Mouse (Mus musculus): ENCODE measurements around the gene Olfr1391. TPM values are rescaled to one million over a fixed set of nuclear protein-coding genes. Genes with fewer than 3 reads are reported as not detected.
"Not testable (repeated sequence)": the region's sequence is repeated elsewhere in the genome, so short reads cannot be mapped to it uniquely, and the experiment has no call there.

Olfr1391 gene
- polyA plus RNA-seq (2015; fragmentation: Nextera tagmentation; extraction: Ambion mirVana), result not detected in 2 replicates

GRCm38 (mm10) chr11:49322442-49322841 lies at the start of gene Olfr1391:
Olfr1391 (plus strand) TSS chr11:49322742.
- 79% methylated on average over 2 of the region's 2 CpGs for WGBS
- Histone ChIP-seq H3K27me3 (ENCODE audit: control insufficient read depth, insufficient read depth, low read depth, low read length) (no peaks in the 10 kb centered on the region), H3K27ac (ENCODE audit: low read length) (no peak within 1 kb of the TSS), H3K36me3 (ENCODE audit: control insufficient read depth, insufficient read depth, low read length) (no peaks in the 10 kb centered on the region), H3K9me3 (replicated peaks; ENCODE audit: control insufficient read depth, low read length, poor library complexity, severe bottlenecking) (no peaks in the 10 kb centered on the region), H3K4me2 (ENCODE audit: low read length) (no peak within 1 kb of the TSS), H3K9ac (ENCODE audit: low read depth, low read length) (no peak within 1 kb of the TSS), H3K4me1 (ENCODE audit: control insufficient read depth, insufficient read depth, low read length) (no peaks in the 10 kb centered on the region), H3K4me3 (ENCODE audit: low read depth, low read length) (no peak within 1 kb of the TSS)
- no peak for ATAC-seq

- Histone ChIP-seq H3K4me1 (ENCODE audit: control insufficient read depth, insufficient read depth, low read length) (peaks cover 4% of the 10 kb centered on the region; the same call in 1 of the 2 replicates), H3K9ac (ENCODE audit: low read depth, low read length) (peak overlapping the region; percentile 15; the same call in 1 of the 2 replicates), H3K4me2 (ENCODE audit: low read length) (no peak overlapping the region), H3K4me3 (ENCODE audit: low read depth, low read length) (no peak overlapping the region), H3K27me3 (ENCODE audit: control insufficient read depth, insufficient read depth, low read depth, low read length) (no peaks in the 10 kb centered on the region), H3K36me3 (ENCODE audit: control insufficient read depth, insufficient read depth, low read length) (no peaks in the 10 kb centered on the region), H3K9me3 (replicated peaks; ENCODE audit: control insufficient read depth, low read length, poor library complexity, severe bottlenecking) (no peaks in the 10 kb centered on the region), H3K27ac (ENCODE audit: low read length) (no peak overlapping the region)
- peak; percentile 56; the same call in 1 of the 2 replicates for ATAC-seq
- 51% methylated on average over 11 of the region's 11 CpGs for WGBS
Observed at GRCm38 (mm10) chr11:49273834-49274519, 48.6 kb upstream of the Olfr1391 start.

- Histone ChIP-seq H3K4me1 (ENCODE audit: control insufficient read depth, insufficient read depth, low read length) (peaks cover 4% of the 10 kb centered on the region; the same call in 1 of the 2 replicates), H3K4me3 (ENCODE audit: low read depth, low read length) (no peak within 1 kb of the TSS), H3K27me3 (ENCODE audit: control insufficient read depth, insufficient read depth, low read depth, low read length) (no peaks in the 10 kb centered on the region), H3K9me3 (replicated peaks; ENCODE audit: control insufficient read depth, low read length, poor library complexity, severe bottlenecking) (no peaks in the 10 kb centered on the region), H3K4me2 (ENCODE audit: low read length) (no peak within 1 kb of the TSS), H3K27ac (ENCODE audit: low read length) (no peak within 1 kb of the TSS), H3K36me3 (ENCODE audit: control insufficient read depth, insufficient read depth, low read length) (no peaks in the 10 kb centered on the region), H3K9ac (ENCODE audit: low read depth, low read length) (no peak within 1 kb of the TSS)
- ATAC-seq, result no peak
- WGBS, result 86% methylated on average over 3 of the region's 3 CpGs
Observed at GRCm38 (mm10) chr11:49278222-49278621, 44.3 kb upstream of the Olfr1391 start, which contains the start of gene Olfr1393. Olfr1393 (plus strand) TSS chr11:49278304.

GRCm38 (mm10) chr11:49284982-49285381 lies 37.6 kb upstream of the Olfr1391 start, which contains the start of gene Olfr1392:
Olfr1392 (plus strand) TSS chr11:49285282.
- 72% methylated on average over 1 of the region's 1 CpGs for WGBS
- H3K4me1 ChIP-seq (ENCODE audit: control insufficient read depth, insufficient read depth, low read length); H3K9me3 ChIP-seq (replicated peaks; ENCODE audit: control insufficient read depth, low read length, poor library complexity, severe bottlenecking); H3K27ac ChIP-seq (ENCODE audit: low read length); H3K4me3 ChIP-seq (ENCODE audit: low read depth, low read length); ATAC-seq; H3K36me3 ChIP-seq (ENCODE audit: control insufficient read depth, insufficient read depth, low read length); H3K27me3 ChIP-seq (ENCODE audit: control insufficient read depth, insufficient read depth, low read depth, low read length); H3K9ac ChIP-seq (ENCODE audit: low read depth, low read length); H3K4me2 ChIP-seq (ENCODE audit: low read length): not testable (repeated sequence)

GRCm38 (mm10) chr11:49287251-49287650 lies 35.3 kb upstream of the Olfr1391 start:
- WGBS, result 87% methylated on average over 2 of the region's 2 CpGs
- H3K9me3 ChIP-seq (replicated peaks; ENCODE audit: control insufficient read depth, low read length, poor library complexity, severe bottlenecking), result no peaks in the 10 kb centered on the region
- no peaks in the 10 kb centered on the region for H3K4me1 ChIP-seq (ENCODE audit: control insufficient read depth, insufficient read depth, low read length)
- no peak overlapping the region for H3K4me2 ChIP-seq (ENCODE audit: low read length)
- no peaks in the 10 kb centered on the region for H3K27me3 ChIP-seq (ENCODE audit: control insufficient read depth, insufficient read depth, low read depth, low read length)
- H3K9ac ChIP-seq (ENCODE audit: low read depth, low read length), result no peak overlapping the region
- H3K36me3 ChIP-seq (ENCODE audit: control insufficient read depth, insufficient read depth, low read length), result no peaks in the 10 kb centered on the region
- no peak overlapping the region for H3K4me3 ChIP-seq (ENCODE audit: low read depth, low read length)
- no peak for ATAC-seq
- H3K27ac ChIP-seq (ENCODE audit: low read length), result no peak overlapping the region

GRCm38 (mm10) chr11:49292777-49293176 lies 29.8 kb upstream of the Olfr1391 start:
- Histone ChIP-seq H3K27ac (ENCODE audit: low read length) (no peak overlapping the region), H3K27me3 (ENCODE audit: control insufficient read depth, insufficient read depth, low read depth, low read length) (no peaks in the 10 kb centered on the region), H3K9ac (ENCODE audit: low read depth, low read length) (no peak overlapping the region), H3K36me3 (ENCODE audit: control insufficient read depth, insufficient read depth, low read length) (no peaks in the 10 kb centered on the region), H3K4me3 (ENCODE audit: low read depth, low read length) (no peak overlapping the region), H3K4me1 (ENCODE audit: control insufficient read depth, insufficient read depth, low read length) (no peaks in the 10 kb centered on the region), H3K9me3 (replicated peaks; ENCODE audit: control insufficient read depth, low read length, poor library complexity, severe bottlenecking) (no peaks in the 10 kb centered on the region), H3K4me2 (ENCODE audit: low read length) (no peak overlapping the region)
- ATAC-seq, result no peak
- 45% methylated on average over 3 of the region's 3 CpGs for WGBS

GRCm38 (mm10) chr11:49304441-49304840 lies 18.1 kb upstream of the Olfr1391 start, which contains the start of gene Olfr10:
Olfr10 (plus strand) TSS chr11:49304741.
- H3K27me3 ChIP-seq (ENCODE audit: control insufficient read depth, insufficient read depth, low read depth, low read length), result no peaks in the 10 kb centered on the region
- no peaks in the 10 kb centered on the region for H3K36me3 ChIP-seq (ENCODE audit: control insufficient read depth, insufficient read depth, low read length)
- no peaks in the 10 kb centered on the region for H3K4me1 ChIP-seq (ENCODE audit: control insufficient read depth, insufficient read depth, low read length)
- H3K4me3 ChIP-seq (ENCODE audit: low read depth, low read length), result no peak within 1 kb of the TSS
- H3K9ac ChIP-seq (ENCODE audit: low read depth, low read length), result no peak within 1 kb of the TSS
- ATAC-seq, result no peak
- H3K9me3 ChIP-seq (replicated peaks; ENCODE audit: control insufficient read depth, low read length, poor library complexity, severe bottlenecking), result no peaks in the 10 kb centered on the region
- H3K27ac ChIP-seq (ENCODE audit: low read length), result no peak within 1 kb of the TSS
- H3K4me2 ChIP-seq (ENCODE audit: low read length), result no peak within 1 kb of the TSS

- H3K27me3 ChIP-seq (ENCODE audit: control insufficient read depth, insufficient read depth, low read depth, low read length); H3K4me2 ChIP-seq (ENCODE audit: low read length); H3K4me3 ChIP-seq (ENCODE audit: low read depth, low read length); H3K4me1 ChIP-seq (ENCODE audit: control insufficient read depth, insufficient read depth, low read length); H3K27ac ChIP-seq (ENCODE audit: low read length); H3K9me3 ChIP-seq (replicated peaks; ENCODE audit: control insufficient read depth, low read length, poor library complexity, severe bottlenecking); ATAC-seq; H3K36me3 ChIP-seq (ENCODE audit: control insufficient read depth, insufficient read depth, low read length); H3K9ac ChIP-seq (ENCODE audit: low read depth, low read length): not testable (repeated sequence)
- WGBS, result 96% methylated on average over 5 of the region's 5 CpGs
Observed at GRCm38 (mm10) chr11:49308547-49308946, 14.0 kb upstream of the Olfr1391 start.

- no peak overlapping the region for H3K4me2 ChIP-seq (ENCODE audit: low read length)
- H3K4me1 ChIP-seq (ENCODE audit: control insufficient read depth, insufficient read depth, low read length), result no peaks in the 10 kb centered on the region
- WGBS, result 80% methylated on average over 3 of the region's 3 CpGs
Observed at GRCm38 (mm10) chr11:49326726-49327125, 4.2 kb downstream of the Olfr1391 start.

More at GRCm38 (mm10) chr11:49326726-49327125, 4.2 kb downstream of the Olfr1391 start:
- no peaks in the 10 kb centered on the region for H3K36me3 ChIP-seq (ENCODE audit: control insufficient read depth, insufficient read depth, low read length)
- no peak overlapping the region for H3K9ac ChIP-seq (ENCODE audit: low read depth, low read length)
- no peak for ATAC-seq
- H3K9me3 ChIP-seq (replicated peaks; ENCODE audit: control insufficient read depth, low read length, poor library complexity, severe bottlenecking), result no peaks in the 10 kb centered on the region
- no peak overlapping the region for H3K4me3 ChIP-seq (ENCODE audit: low read depth, low read length)
- H3K27ac ChIP-seq (ENCODE audit: low read length), result no peak overlapping the region
- H3K27me3 ChIP-seq (ENCODE audit: control insufficient read depth, insufficient read depth, low read depth, low read length), result no peaks in the 10 kb centered on the region

Data from midbrain, embryonic 16.5 days (tissue).